Mouse (Mus musculus) Patski (cell line): Measurements from ENCODE around the gene Nhej1. TPM values are rescaled to one million over a fixed set of nuclear protein-coding genes. Genes with fewer than 3 reads are reported as not detected.

Experiments used
- ATAC-seq: fragments of 100-300 bp; one replicate; pipeline ENCODE4 v1.8.0; 2021
- CTCF ChIA-PET: fragments of 350-600 bp; sonication (Branson Sonifier 250); formaldehyde crosslinking; loops from one replicate; lab custom pipeline; 2022; ENCODE audit warnings: inconsistent platforms; lab: Charles Lee
- POLR2A ChIA-PET: fragments of 350-600 bp; sonication (Branson Sonifier 250); formaldehyde crosslinking; loops from one replicate; lab custom pipeline; 2022; ENCODE audit warnings: antibody characterized with exemption, inconsistent platforms; lab: Charles Lee
- DNase-seq: peaks from one replicate; pipeline ENCODE4 v3.0.0-alpha.2; 2011; ENCODE audit warnings: low read depth, low spot score
- H3K27me3 ChIP-seq: fragments of 371-371 bp; one replicate; pipeline ENCODE4 v1.5.1; 2021
- CTCF ChIP-seq: fragments of 100-300 bp; IDR thresholded peaks from one replicate; pipeline ENCODE4 v1.5.1; 2021
- in situ Hi-C: fragments of 300-500 bp; cut with MboI; formaldehyde crosslinking; loops from 3 replicates; pipeline ENCODE4 v1.11.1; 2018; ENCODE audit warnings: low pct_unique_long_range_greater_than_20kb, mixed read lengths
- polyA plus RNA-seq: library from polyadenylated mRNA; unstranded; gene quantifications from one replicate; pipeline ENCODE4 v1.2.3, GENCODE M21; 2021

Gene Nhej1
- 7.0 TPM for polyA plus RNA-seq

- H3K27me3 ChIP-seq, result no peaks in the 10 kb centered on the region
These were observed at the start of gene Nhej1 for GRCm38 (mm10) chr1:75124346-75125321. TSS of gene Nhej1 (minus strand) at chr1:75125200.

DNA sequence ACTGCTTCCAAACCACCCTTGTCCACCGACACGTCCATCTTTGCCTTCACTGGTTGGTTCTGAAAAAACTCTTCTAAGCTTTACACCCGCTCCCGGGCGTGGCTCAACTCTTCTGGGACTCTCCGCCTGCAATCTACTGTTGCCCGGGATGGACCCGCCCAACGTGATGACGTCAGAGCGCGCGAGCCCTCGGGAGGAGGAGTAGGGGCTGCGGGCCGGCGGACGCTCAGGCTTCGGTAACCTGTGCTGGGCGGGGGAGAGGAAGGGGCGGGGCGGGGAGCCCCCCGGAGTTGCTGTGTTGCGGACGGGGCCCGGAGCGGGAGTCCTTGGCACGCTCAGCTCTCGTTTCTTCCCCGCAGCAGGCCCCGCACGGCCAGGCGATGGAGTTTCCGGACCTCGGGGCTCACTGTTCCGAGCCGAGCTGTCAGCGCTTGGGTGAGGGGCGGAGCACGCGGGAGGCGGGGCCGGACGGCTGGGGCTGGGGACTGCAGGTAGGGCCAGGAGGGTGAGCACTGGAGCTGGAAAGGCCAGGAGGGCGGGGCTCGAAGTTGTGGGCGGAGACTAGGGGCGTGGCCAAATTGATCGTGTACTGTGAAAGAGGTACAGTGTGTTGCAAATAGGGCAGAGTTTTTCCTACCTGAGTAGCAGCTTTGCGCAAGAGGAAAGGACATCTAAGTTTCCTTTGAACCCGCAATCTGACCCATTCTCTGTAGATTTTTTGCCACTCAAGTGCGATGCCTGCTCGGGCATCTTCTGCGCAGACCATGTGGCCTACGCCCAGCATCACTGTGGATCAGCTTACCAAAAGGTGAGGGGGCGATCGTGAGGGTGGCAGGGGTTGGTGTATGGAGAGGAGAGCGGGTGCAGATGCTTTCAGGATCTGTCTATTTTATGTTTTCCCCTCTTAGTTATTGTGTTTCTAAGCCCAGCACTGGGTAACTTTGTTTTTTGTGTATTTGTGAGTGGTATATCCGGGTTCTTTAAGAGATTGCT lies 43.8 kb upstream of the Nhej1 start, which contains the start of gene Zfand2b:
Gene Zfand2b (plus strand): TSS at position 175 of the 993 bp plus-strand sequence.
- H3K27me3 ChIP-seq, result no peaks in the 10 kb centered on the region
- ATAC-seq, result peak; percentile 93
- peak; percentile 61 for DNase-seq
- ChIA-PET CTCF (interaction anchor here (1.1 to 1.7 kb wide), 2 partner anchors 11 to 12 kb away, joined by 4 read pairs; partner anchors contain the start of gene Abcb6), POLR2A (interaction anchor here (0.6 to 1.4 kb wide), 3 partner anchors 9 to 420 kb away, joined by 3 to 5 read pairs (median 3); no protein-coding TSS in a partner anchor)
- in situ Hi-C loops, result no loop called here
- TF ChIP-seq CTCF, result no peak

More at GRCm38 (mm10) chr1:75124346-75125321, at the start of gene Nhej1:
- in situ Hi-C loops, result no loop called here
- ChIA-PET POLR2A (no interaction called here), CTCF (interaction anchor here (0.9 to 2.0 kb wide), 3 partner anchors 127 to 130 kb away, joined by 3 to 6 read pairs (median 4); no protein-coding TSS in a partner anchor)
- ATAC-seq (peak; percentile 82), DNase-seq (peak; percentile 71)
- peak; percentile 90 for TF ChIP-seq CTCF

DNA sequence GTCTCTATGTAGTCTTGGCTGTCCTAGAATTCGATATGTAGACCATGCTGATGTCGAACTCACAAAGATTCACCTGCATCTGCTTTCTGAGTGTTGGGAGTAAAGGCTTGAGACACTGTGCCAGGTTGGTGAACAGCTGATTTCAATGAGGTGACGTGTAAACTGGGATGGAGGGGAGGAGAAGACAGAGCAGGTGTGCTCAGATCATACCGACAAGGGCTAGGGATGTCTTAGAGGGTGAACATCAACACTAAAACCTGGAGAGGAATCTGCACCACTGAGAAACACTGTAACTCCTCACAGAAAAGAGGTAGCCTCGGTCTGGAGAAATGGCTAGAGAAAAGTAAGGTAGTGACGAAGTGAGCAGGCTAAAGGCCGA lies 43.1 kb upstream of the Nhej1 start:
- no peaks in the 10 kb centered on the region for H3K27me3 ChIP-seq
- ATAC-seq (peak; percentile 24), DNase-seq (no peak)
- no peak for TF ChIP-seq CTCF
- in situ Hi-C loops, result no loop called here
- CTCF ChIA-PET, result interaction anchor here (1.1 to 1.7 kb wide), 2 partner anchors 11 to 12 kb away, joined by 4 read pairs; partner anchors contain the start of gene Abcb6
- POLR2A ChIA-PET, result interaction anchor here (0.7 kb wide), 1 partner anchor 421 kb away, joined by 3 read pairs; no protein-coding TSS in a partner anchor

GRCm38 (mm10) chr1:75160256-75160617 lies 35.2 kb upstream of the Nhej1 start:
- ATAC-seq, result no peak
- in situ Hi-C loops, result no loop called here
- ChIA-PET CTCF (interaction anchor here (1.0 to 1.8 kb wide), 3 partner anchors 19 to 108 kb away, joined by 3 to 5 read pairs (median 5); no protein-coding TSS in a partner anchor), POLR2A (interaction anchor here (1.0 kb wide), 1 partner anchor 18 kb away, joined by 3 read pairs; the partner anchor contains the start of genes Cnppd1 and Retreg2)
- no peak for DNase-seq
- H3K27me3 ChIP-seq, result no peaks in the 10 kb centered on the region
- no peak for TF ChIP-seq CTCF

- DNase-seq, result no peak
- CTCF ChIA-PET, result interaction anchor here (1.0 to 1.8 kb wide), 3 partner anchors 18 to 108 kb away, joined by 3 to 5 read pairs (median 5); no protein-coding TSS in a partner anchor
- in situ Hi-C loops, result no loop called here
- TF ChIP-seq CTCF, result no peak
- no peak for ATAC-seq
- H3K27me3 ChIP-seq, result no peaks in the 10 kb centered on the region
- POLR2A ChIA-PET, result interaction anchor here (0.6 to 1.1 kb wide), 3 partner anchors 11 to 17 kb away, joined by 3 read pairs; partner anchors contain the start of genes Cnppd1 and Retreg2
These were observed 34.7 kb upstream of the Nhej1 start for GRCm38 (mm10) chr1:75159540-75160255.

DNA sequence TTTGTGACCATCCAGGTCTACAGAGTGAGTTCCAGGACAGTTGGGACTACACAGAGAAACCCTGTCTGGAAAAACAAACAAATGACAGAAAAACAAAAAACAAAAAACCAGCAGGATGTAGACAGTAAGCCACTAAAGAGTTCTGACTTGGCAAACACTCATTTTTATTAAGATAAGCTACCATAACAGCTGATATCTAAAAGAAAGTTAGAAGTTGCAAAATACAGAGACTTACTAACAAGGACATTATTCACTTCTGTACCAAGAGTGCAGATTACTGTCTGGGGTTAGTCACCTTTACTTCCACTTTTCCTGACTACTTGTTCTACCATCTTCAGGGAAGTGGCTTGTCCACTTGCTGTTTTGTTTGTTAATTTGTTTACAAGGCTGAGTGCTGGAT lies 34.0 kb upstream of the Nhej1 start:
- DNase-seq (no peak), ATAC-seq (no peak)
- TF ChIP-seq CTCF, result no peak
- CTCF ChIA-PET, result interaction anchor here (1.8 kb wide), 1 partner anchor 17 kb away, joined by 5 read pairs; no protein-coding TSS in a partner anchor
- POLR2A ChIA-PET, result interaction anchor here (0.6 to 1.1 kb wide), 2 partner anchors 10 to 15 kb away, joined by 3 read pairs; no protein-coding TSS in a partner anchor
- H3K27me3 ChIP-seq, result no peaks in the 10 kb centered on the region
- in situ Hi-C loops, result no loop called here

DNA sequence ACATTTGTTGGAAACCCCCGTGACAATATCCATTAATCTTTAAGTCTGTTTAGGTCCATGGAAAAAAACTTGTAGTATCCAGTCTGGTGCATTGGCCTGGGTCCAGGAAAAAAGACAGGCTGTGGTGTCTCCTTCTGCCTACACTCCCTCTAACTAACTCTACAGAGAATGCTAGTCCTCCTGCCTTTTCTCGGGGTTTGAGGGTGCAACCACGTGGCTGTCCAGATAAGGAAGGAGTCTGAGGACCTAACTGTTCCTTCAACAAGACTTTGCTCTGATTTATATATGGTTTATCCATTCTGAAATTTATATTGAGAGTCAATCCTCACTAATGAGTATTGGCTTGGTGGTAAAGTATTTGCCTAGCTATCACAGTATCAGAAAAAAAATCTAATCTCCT lies 30.8 kb upstream of the Nhej1 start:
- POLR2A ChIA-PET, result no interaction called here
- CTCF ChIA-PET, result interaction anchor here (1.4 kb wide), 1 partner anchor 98 kb away, joined by 3 read pairs; no protein-coding TSS in a partner anchor
- no peaks in the 10 kb centered on the region for H3K27me3 ChIP-seq
- ATAC-seq (no peak), DNase-seq (no peak)
- in situ Hi-C loops, result no loop called here
- TF ChIP-seq CTCF, result no peak

DNA sequence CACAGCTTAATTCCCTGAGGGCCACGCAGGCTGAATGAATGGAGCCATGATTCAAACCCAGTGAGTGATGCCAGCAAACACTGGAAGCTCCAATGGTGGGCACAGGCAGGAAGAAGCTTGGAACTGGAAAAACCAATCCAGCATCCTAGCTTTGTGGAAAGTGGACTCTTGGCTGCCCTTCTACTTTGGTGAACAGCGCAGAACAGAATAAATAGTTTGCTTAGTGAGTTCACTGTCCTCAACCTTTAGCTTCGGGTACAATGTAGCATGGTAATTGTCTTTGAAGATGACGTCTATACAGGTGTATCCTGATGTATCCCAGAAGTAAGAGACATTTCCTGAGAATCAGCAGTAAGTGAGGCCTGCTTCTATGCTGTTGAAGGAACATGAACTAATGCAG lies 23.7 kb upstream of the Nhej1 start:
- ATAC-seq, result no peak
- DNase-seq, result no peak
- no peak for TF ChIP-seq CTCF
- in situ Hi-C loops, result no loop called here
- POLR2A ChIA-PET, result interaction anchor here (0.6 kb wide), 1 partner anchor 11 kb away, joined by 3 read pairs; no protein-coding TSS in a partner anchor
- H3K27me3 ChIP-seq, result no peaks in the 10 kb centered on the region
- CTCF ChIA-PET, result interaction anchor here (1.2 kb wide), 1 partner anchor 17 kb away, joined by 3 read pairs; no protein-coding TSS in a partner anchor
